Mouse (Mus musculus) bone marrow, adult 2 months (tissue): ENCODE data around the gene Dhx16.

ENCODE experiments used
- CTCF ChIP-seq: fragments of 200-500 bp; IDR thresholded peaks from 2 replicates; pipeline ENCODE4 v1.5.1; 2011; ENCODE audit warnings: low read length, control low read depth; ENCODE audit not compliant: control insufficient read depth, insufficient read depth
- POLR2A ChIP-seq: fragments of 200-500 bp; IDR thresholded peaks from 2 replicates; pipeline ENCODE4 v1.6.1; 2011; ENCODE audit warnings: low read depth, mild to moderate bottlenecking, control low read depth, low read length, borderline replicate concordance; ENCODE audit not compliant: control insufficient read depth

- TF ChIP-seq CTCF (no peak), POLR2A (no peak)
Observed at GRCm38 (mm10) chr17:35832400-35833238, 47.0 kb upstream of the Dhx16 start.
